Mouse (Mus musculus): ENCODE data around the gene Bmp8a.
"Not testable (repeated sequence)": the region's sequence is repeated elsewhere in the genome, so short reads cannot be mapped to it uniquely, and the experiment has no call there.

The Bmp8a gene

DNA sequence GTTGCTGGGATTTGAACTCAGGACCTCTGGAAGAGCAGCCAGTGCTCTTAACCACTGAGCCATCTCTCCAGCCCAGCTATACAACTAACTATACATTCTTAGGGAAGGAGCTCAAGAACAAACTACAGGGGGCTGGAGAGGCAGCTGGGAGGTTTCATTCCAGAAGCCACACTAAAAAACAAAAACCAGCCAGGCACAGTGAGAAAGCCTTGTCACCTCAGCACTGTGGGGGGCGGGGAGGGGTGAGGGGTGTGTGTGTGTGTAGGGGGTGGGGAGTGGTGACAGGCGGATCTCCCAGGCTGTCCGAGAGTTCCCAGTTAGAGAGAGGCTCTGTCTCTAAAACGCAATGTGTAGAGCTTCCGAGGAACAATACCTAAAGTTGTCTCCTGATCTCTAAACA, 11.7 kb downstream of the Bmp8a start:
- no peak for DNase-seq (ENCODE audit: low spot score)

DNA sequence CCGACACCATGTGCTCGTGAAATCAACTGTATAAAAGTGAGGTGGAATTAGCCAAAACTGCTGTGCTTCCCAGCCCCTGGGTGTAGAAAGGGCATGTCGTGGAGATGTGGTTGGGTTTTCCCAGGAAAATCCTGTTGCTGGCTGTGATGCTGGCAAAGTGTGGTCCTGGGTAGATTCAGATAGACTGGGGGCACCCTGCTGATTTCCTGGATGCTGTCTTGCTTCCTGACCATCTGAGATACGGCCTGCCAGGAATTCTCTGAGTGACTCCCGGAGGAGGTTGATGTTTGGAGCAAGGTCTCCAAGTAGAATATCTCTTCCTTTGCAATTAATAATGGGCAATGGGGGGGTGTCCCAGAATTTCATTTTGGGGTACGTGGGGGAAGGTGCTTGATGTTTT, 14.1 kb downstream of the Bmp8a start:
- no peak for DNase-seq (ENCODE audit: low spot score)

DNA sequence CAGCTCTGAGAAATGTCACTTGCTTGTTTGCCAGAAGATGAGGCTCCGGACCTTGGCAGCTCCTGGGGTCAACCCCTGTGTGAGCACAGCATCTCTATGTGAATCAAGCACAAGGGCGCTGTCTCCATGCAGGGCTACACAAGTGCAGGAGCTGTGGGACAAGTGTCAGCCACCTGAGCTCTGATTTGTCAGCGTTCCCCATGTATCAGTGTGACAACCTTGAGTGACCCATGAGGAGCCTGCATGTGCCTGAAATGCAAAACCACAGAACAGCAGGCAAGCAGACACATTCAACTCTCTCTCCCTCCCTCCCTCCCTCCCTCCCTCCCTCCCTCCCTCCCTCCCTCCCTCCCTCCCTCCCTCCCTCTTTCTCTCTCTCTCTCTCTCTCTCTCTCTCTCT, 15.4 kb downstream of the Bmp8a start:
- no peak for DNase-seq (ENCODE audit: low spot score)

DNA sequence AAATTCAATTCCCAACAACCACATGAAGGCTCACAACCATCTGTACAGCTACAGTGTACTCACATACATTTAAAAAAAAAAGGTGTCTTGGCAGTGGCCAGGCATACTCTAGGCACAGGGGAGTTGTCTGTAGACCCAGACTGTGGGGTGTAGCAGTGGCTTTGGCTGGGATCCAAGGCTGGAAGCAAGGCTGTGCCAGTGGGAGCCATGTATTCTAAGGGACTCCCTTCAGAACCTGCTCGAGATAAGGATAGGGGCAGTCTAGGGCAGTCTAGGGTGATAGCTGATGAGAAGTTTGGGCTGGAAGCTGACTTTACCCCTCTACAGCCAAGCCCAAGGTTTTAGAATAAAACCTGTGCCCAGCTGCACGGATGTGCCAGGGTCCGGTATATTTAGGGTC, 17.0 kb downstream of the Bmp8a start:
- no peak for DNase-seq (ENCODE audit: low spot score)

DNA sequence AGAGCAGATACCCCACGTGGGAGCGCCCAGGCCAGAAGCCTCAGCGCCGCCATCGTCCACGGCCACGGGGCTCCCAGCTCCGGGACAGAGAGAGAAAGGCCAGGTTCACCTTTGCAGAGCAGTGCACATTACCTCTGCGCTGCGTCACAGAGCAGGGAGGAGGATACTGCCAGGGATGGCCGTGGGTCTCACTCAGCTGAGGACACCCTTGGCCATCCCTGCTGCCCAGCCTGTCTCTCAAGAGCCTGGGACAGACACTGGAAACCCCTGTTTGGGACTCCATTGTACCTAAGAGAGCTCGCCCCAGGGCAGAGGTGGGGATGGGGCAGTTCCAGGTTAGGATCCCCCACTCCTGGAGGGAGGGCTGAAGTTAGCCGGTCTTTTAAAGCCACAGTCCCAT, 19.5 kb downstream of the Bmp8a start, which contains the start of gene Oxct2a:
Gene Oxct2a, minus strand, starts transcription at position 101 of the 400 bp plus-strand sequence.
- DNase-seq (ENCODE audit: low spot score): no peak

DNA sequence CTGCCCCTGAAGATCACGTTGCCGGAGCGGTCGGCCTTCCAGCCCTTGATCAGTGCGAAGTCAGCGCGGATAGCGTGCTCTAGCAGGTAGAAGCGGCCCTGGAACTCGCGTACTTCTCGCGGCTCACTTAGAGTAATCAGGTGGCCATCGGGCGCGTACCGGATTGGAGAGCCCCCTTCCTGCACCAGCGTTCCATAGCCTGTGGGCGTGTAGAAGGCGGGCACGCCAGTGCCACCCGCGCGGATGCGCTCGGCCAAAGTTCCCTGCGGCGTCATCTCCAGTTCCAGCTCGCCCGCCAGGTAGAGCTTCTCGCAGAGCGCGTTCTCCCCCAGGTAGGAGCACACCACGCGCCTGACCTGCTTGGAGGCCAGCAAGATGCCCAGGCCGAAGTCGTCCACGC, 20.1 kb downstream of the Bmp8a start:
- not testable (repeated sequence) for DNase-seq (ENCODE audit: low spot score)

DNA sequence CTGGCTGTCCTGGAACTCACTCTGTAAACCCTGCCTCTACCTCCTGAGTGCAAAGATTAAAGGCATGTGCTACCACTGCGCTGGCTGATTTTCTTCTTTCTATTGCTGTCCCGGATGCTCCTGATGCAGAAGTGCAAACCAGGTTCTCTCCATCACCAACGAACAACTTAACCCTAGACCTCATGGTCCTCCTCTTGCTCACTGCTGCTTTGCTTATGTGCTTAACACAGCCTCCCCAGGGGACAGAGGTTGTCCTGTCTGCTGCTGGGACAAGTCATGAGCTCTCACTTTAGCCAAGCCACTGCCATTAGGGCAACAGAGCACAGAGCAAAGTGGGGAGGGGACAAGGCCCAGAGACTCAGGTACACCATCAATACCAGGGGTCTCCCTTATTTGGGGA, 28.6 kb downstream of the Bmp8a start:
- DNase-seq (ENCODE audit: low spot score): no peak

DNA sequence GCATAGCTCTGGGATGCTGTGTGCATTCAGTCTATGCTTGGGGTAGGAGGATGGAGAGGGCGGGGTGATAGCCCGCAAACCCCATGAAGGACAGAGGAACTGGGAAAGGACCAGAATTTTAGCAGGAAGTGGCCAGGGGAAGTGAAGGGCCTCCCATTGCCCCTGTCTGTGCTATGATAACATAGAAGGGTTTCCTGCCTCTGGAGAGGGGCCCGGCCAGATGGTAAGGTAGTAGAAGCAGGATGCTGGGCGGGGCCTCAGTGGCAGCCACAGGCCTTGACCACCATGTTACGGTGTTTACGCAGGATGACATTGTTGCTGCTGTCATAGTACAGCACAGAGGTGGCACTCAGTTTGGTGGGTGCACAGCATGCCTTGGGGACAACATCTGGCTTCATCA, 30.0 kb downstream of the Bmp8a start:
- DNase-seq (ENCODE audit: low spot score): no peak

DNA sequence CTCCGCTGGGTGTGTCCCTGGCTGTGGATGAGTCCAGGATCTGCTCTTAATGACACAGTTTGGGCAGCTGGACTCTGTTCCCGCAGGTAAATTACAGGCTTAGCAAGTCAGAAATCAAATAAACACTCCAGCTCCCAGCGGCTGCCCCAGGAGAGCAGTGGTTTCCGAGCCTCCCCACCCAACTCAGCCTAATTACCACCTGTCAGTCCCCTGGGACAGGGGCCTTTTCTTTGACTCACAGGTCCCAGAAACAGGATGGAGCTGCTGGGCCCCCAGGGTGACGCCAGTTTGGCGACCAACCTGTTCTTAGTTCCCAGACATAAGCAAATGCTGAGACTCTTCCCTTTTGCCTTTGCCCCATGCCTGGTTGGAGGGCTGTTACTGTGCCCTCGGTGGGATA, 31.2 kb downstream of the Bmp8a start:
- DNase-seq (ENCODE audit: low spot score): no peak

DNA sequence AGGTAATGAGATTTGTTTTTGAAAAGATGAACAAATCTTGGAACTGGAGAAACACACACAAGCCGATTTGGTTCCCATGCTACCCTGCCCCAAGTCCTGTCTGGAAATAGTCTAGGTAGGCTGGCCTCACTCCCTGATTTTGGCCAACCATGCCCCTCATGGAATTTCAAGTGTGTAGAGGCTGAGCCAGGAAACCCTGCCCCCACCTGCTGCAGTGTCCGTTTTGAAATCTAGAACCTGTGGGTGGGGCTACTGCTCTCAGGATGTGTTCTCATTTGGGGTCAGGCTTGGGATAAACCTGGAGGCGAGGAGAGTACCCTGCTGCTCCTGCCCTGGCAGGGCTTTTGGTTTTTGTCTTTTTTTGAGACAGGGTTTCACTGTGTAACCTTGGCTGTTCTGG, 34.8 kb downstream of the Bmp8a start:
- no peak for DNase-seq (ENCODE audit: low spot score)

DNA sequence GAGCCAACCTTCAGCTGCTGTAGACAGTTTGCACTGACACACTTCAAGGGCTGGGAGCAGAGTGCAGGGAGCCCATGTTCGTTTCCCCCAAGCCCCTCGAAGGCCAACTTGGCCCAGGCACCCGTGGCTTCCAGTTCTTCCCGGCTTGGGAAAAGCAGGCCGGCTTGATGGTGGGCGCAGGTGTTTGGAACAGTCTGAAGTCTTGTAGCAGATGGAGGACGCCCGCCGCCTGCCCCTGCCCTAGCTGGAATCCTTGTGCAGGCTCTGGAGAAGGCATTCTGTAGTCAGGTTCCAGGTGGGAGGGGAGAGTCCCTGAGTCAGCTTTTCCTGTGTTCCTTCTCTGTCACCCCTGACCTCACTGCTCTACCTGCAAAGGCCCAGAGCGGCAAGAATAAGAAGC, 36.1 kb downstream of the Bmp8a start:
- DNase-seq (ENCODE audit: low spot score): no peak

DNA sequence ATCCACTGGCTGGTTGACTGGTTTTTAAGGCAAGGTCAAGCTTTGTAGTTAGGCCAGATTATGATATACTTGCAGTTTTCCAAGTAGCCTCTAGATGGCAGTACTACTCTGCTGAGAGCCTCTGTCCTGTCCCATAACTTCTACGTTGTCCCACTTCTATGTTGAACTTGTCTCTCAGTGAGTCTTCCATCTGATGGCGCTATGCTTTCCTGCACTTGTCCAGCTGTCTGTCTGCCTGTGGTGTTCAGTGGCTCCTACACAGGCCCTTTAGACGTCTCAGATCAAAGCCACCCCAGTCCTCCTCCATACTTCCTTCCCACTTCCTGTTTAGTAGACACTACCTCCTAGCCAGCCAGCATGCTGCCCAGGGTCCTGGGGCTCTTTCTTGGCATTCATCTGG, 37.3 kb downstream of the Bmp8a start:
- DNase-seq (ENCODE audit: low spot score): peak; percentile 76

DNA sequence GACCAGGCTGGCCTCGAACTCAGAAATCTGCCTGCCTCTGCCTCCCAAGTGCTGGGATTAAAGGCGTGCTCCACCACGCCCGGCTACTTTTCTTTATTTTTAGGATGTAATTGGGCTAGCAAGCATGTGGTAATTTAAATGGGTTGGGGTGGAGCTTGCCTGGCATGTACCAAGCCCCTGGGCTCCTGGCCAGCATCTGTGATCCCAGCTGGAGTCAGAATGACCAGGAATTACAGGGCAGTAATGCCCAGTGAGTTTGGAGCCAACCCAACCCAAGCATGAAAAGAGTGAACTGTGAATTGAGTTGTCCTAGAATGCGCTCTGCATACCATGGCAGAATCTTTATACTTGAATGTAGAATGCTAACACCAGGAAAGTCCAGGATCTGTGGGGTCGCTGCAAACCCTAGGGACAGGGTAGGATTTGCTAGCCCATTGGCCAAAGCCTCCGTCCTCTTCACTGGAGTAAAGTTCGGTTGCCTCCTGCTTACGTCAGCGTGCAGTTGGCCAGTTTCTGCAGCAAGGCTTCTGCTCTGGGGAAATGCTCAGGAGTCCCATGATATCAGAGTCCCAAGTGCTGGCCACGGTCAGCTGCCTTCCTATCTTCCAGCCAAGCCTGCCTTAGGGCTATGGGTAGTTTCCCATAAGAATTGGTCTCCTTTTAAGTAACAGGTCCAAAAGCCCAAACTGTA, 43.9 kb downstream of the Bmp8a start:
- DNase-seq (ENCODE audit: low spot score): peak; percentile 94

DNA sequence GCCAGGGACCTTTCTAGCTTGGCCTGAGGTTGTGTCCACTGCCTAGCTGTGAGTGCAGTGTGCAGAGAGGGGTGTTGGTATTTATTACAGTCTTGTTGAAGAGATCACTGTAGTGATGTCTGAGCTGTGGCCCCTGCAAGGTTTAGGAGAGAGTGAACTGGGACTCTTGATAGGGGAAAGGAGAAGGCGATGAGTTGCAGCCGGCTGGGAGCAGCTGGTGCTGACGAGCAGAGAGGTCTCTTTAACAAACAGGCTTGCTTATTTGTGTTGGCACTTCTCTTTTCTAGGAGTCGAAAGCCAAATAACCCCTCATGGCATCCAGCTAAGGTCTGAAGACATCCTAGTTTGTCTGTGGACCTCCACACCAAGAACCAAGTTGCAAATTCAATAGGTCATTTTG, 44.8 kb downstream of the Bmp8a start:
- DNase-seq (ENCODE audit: low spot score): no peak

DNA sequence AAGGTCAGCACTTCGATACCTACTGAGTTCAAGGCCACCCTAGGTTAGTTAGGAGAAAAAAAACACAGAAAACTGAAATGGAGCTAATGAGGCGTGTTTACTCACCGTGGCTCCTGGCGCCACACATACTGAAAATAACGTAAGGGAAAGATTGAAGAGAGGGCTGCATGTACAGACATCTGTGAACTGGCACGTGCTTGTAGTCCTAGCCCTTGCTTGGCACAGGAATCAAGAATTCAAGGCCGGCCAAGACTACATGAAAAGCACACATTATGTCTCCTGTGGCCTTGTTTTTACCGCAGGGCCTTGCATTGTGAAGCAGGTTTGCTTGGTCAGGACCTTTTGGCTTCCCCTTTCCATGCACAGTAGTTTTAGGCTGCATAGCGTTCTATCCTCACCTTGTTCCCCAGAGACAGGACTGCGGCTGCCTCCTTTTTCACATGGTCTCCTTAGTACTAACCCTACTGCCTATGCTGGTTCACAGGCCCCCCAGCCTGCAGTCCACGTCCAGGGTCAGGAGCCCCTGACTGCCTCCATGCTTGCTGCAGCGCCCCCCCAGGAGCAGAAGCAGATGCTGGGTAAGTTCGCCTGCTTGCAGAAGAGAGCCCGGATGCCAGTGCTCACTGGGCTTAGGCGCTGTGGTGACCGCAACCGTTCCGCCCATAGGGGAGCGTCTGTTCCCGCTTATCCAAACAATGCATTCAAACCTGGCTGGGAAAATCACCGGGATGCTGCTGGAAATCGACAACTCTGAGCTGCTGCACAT, 45.7 kb downstream of the Bmp8a start:
- no peak for DNase-seq (ENCODE audit: low spot score)

DNA sequence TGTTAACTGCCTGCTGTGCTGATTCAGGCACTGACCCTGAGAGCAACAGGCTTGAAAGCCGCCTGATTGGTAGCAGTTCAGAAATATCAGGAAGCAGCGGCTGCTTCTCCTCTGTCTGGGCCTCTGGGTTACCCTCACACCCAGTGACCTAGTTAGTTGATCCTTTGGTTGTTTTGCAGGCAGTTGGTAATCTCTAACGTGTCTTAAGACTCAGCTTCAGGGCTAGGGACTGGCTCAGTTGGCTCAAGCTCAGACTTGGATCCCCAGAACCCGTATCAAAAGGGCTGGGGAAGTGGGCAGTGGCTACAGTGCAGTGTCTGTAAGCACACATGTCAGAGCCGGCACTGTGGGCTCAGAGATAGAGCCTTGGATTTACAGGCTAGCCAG, 46.9 kb downstream of the Bmp8a start:
- peak; percentile 72 for DNase-seq (ENCODE audit: low spot score)

DNA sequence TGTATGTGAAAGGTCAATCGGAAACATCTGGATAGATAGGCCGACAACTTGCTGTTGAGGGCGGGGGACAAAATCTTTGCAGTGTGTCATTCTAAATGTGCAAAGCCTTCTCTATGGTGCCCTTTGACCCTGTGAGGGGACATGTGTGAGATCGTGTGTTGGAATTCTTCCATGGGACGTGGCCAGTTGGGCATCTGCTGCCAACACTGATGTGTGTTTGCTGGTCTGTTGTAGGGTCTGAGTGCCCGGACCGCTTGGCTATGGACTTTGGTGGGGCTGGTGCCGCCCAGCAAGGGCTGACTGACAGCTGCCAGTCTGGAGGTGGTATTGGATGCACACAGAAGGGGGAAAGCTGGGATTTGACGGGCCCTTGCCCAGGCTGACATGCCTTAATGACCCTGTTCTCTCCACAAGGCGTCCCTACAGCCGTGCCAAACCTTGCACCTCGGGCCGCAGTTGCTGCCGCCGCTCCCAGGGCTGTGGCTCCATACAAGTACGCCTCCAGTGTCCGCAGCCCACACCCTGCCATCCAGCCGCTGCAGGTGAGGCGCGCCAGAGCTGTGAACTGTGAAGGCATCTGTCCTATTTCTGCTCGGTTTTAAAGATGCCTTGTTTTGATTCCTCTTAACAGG, 47.4 kb downstream of the Bmp8a start:
- DNase-seq (ENCODE audit: low spot score): peak; percentile 39

DNA sequence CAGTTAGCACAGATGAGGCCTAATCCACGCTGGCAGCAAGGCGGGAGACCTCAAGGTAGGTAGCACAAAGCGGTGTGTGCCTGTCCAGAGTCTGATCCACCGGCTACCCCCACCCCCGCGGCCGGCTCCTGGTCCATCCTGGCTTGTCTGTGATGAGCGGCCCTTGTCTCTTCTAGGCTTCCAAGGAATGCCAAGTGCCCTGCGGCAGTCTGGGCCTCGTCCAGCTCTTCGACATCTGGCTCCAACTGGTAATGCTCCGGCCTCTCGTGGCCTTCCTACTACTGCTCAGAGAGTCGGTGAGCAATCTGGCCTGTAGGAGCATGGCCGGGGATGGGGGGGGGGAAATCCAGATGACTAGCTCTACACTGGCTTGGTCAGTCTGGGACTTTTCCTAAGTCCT, 48.0 kb downstream of the Bmp8a start:
- DNase-seq (ENCODE audit: low spot score): not testable (repeated sequence)

DNA sequence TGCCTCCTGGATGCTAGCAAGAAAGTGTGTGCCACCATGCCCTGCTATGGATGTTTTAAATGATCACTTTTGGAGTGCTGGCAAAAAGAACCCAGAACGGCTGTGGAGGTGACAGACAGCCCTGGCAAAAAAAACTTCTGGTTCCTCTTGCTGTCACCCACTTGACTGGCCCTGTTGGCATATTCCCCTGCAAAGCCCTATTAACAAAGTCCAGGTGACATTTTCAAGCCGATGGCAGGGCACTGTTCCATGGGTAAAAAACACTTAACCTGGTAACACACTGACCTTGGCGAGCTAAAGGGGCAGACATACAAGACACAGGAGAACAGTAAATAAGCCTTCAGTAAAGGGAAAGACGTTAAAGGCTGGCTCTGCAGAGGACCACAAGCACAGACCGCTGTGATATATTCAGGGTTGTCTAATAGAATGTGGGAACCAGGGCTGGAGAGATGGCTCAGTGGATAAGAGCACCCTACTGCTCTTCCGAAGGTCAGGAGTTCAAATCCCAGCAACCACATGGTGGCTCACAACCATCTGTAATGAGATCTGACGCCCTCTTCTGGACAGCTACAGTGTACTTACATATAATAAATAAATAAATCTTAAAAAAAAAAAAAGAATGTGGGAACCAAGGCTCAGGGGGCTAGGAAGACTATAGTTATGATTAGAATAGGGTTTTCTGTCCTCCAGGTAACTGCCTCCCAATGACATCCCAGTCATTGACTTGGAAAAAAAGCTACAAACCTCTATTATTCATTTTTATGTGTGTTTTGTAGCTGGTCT, 49.2 kb downstream of the Bmp8a start:
- DNase-seq (ENCODE audit: low spot score): no peak

DNA sequence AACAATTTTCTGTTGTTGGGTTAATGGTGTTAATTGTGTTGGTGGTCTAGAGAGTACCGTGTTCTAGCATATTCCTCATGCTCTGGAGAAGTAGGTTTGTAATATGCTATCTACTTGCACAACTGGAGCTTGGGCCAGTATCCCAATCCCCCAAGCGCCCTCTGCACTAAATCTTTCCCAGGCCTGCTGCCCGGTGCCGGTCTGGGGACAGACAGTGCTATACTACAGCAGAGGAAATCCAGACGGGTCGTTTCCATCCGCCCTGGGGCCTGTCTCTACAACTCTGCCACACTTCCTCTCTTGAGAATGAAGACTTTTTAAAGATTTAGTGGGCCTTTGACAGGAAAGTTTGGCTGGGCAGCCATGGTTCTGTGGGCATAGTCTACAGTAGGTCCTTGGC, 50.1 kb downstream of the Bmp8a start:
- peak; percentile 73 for DNase-seq (ENCODE audit: low spot score)

DNA sequence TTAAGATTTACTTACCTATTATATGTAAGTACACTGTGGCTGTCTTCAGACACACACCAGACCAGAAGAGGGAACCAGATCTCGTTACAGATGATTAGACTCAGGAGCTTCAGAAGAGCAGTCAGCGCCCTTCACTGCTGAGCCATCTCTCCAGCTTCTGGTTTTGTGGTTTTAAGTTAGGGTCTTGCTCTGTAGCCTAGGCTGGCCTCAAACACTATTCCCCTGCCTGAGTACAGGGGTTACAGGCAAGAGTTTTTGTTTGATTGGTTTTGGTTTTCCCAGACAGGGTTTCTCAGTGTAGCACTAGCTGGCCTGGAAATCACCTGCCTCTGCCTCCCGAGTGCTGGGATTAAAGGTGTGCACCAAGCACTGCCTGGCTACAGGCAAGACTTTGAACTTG, 50.7 kb downstream of the Bmp8a start:
- no peak for DNase-seq (ENCODE audit: low spot score)

DNA sequence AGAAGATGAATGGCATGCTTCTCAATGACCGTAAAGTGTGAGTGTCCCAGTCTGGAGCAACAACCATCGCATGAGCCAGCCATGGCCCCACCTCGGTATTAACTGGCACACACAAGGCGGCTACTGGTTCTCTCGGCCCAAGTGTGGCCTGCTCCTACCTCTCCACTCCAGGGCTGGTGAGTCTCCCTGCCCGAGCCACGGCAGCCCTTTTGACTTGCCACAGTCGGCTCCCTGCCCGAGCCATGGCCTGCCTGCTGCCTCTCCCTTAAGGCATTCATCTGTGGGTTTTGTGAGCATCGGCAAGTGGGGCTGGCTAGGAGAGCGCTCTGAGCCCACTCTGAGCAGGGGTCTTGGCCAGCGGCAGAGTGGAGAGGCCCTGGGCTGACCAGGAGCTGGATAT, 54.0 kb downstream of the Bmp8a start:
- no peak for DNase-seq (ENCODE audit: low spot score)

DNA sequence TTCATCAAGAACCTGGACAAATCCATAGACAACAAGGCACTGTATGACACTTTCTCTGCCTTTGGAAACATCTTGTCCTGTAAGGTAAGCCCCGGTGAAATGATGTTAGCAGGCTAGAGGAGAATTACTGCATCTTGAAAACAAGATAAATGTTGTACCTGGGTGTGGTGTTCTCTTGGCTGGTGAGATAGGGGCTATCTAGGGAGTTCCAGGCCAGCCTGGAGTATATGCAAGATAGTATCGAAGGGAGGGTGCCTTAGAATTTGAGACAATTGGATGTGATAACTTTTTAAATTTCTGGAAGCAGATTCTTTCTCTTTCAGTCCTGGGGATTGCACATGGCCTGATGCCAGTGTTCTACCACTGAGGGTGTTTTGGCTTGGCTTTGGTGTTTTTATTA, 56.3 kb downstream of the Bmp8a start:
- no peak for DNase-seq (ENCODE audit: low spot score)
